Mouse (Mus musculus) lung, postnatal 0 days (tissue): Measurements from ENCODE around the gene H13. TPM values are rescaled to one million over a fixed set of nuclear protein-coding genes. Genes with fewer than 3 reads are reported as not detected.

Experiments
- ATAC-seq: fragments of 200-750 bp; cut with Nextera tagmentation; 2 replicates; pipeline ENCODE4 v1.8.0; 2017; ENCODE audit warnings: moderate library complexity
- DNase-seq: peaks from one replicate; pipeline ENCODE4 v3.0.0-alpha.2; 2016; ENCODE audit warnings: low spot score
- H3K27ac ChIP-seq: fragments of 300-500 bp; sonication (generic); 2 replicates; pipeline ENCODE4 v1.5.1; 2014; ENCODE audit warnings: antibody characterized with exemption, mild to moderate bottlenecking, low read length, mixed read lengths
- H3K27me3 ChIP-seq: fragments of 300-500 bp; sonication (generic); replicated peaks from 2 replicates; pipeline ENCODE4 v1.6.1; 2014; ENCODE audit warnings: low read length, mixed read lengths; ENCODE audit not compliant: insufficient read depth
- H3K36me3 ChIP-seq: fragments of 300-500 bp; sonication (generic); 2 replicates; pipeline ENCODE4 v1.6.1; 2014; ENCODE audit warnings: low read length, mixed read lengths; ENCODE audit not compliant: insufficient read depth
- H3K4me1 ChIP-seq: fragments of 300-500 bp; sonication (generic); 2 replicates; pipeline ENCODE4 v1.6.1; 2014; ENCODE audit warnings: antibody characterized with exemption, low read depth, low read length, mixed read lengths; ENCODE audit not compliant: insufficient read depth
- H3K4me2 ChIP-seq: fragments of 300-500 bp; sonication (generic); replicated peaks from 2 replicates; pipeline ENCODE4 v1.6.1; 2014; ENCODE audit warnings: low read depth, mild to moderate bottlenecking, low read length, moderate library complexity, mixed read lengths
- H3K4me3 ChIP-seq: fragments of 300-500 bp; sonication (generic); 2 replicates; pipeline ENCODE4 v1.5.1; 2014; ENCODE audit warnings: low read depth, low read length
- H3K9ac ChIP-seq: fragments of 300-500 bp; sonication (generic); replicated peaks from 2 replicates; pipeline ENCODE4 v1.6.1; 2014; ENCODE audit warnings: low read depth, mild to moderate bottlenecking
- H3K9me3 ChIP-seq: fragments of 300-500 bp; sonication (generic); 2 replicates; pipeline ENCODE4 v1.6.1; 2016; ENCODE audit warnings: low read length, mixed read lengths
- CTCF ChIP-seq: IDR thresholded peaks from 2 replicates; pipeline ENCODE4 v1.5.1; 2016; ENCODE audit warnings: antibody characterized with exemption, mild to moderate bottlenecking
- EP300 ChIP-seq: IDR thresholded peaks from 2 replicates; pipeline ENCODE4 v1.6.1; 2016; ENCODE audit warnings: antibody characterized with exemption, mild to moderate bottlenecking, control low read depth
- WGBS: fragments of 180-500 bp; shearing (Covaris S2); extraction: QIAGEN DNeasy Blood & Tissue Kit; methylation state at CpG from one replicate; pipeline ENCODE4 v1.1.7; 2014; 5-methylcytosine and 5-hydroxymethylcytosine counted together
- polyA plus RNA-seq: library from polyadenylated mRNA; unstranded; fragments of >200 nt; fragmentation: Nextera tagmentation; extraction: Ambion mirVana; gene quantifications from 2 replicates; pipeline ENCODE4 v1.2.1, GENCODE M21; 2015

Gene H13
- polyA plus RNA-seq, 1 experiment from 2014 or later, result 127 TPM

DNA sequence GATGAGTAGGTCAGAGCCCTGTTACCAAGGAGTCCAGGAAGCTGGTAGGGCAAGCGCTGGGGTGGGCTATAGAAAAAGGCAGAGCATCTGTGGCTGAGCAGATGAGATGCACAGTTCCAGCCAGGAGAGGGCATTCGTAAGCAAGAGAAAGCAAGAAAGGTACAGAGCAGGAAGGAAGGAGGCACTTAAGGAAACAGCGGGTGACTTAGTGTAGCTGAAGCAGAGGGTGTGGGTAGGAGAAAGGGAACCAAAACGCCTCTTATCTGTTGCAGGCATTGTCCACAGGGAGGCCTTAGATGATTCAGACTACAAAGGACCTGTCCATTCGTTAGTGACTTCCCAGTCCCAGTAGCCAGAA is 2.4 kb downstream of the H13 start:
- Histone ChIP-seq H3K9me3 (no peaks in the 10 kb centered on the region), H3K4me3 (no peak overlapping the region), H3K9ac (0 out of 2 replicates have a peak overlapping the region, but pooled peaks have one; percentile 19), H3K36me3 (peaks cover 4% of the 10 kb centered on the region; the same call in 1 of the 2 replicates), H3K27ac (no peak overlapping the region), H3K27me3 (no peaks in the 10 kb centered on the region), H3K4me2 (peak overlapping the region; percentile 88), H3K4me1 (peaks cover 27% of the 10 kb centered on the region)
- DNase-seq (peak; percentile 88), ATAC-seq (peak; percentile 71)
- WGBS, result 9% methylated on average over 5 of the region's 5 CpGs
- TF ChIP-seq EP300, result 0 out of 2 replicates have a peak, but pooled peaks have one; percentile 10
- TF ChIP-seq CTCF, result peak; percentile 77

DNA sequence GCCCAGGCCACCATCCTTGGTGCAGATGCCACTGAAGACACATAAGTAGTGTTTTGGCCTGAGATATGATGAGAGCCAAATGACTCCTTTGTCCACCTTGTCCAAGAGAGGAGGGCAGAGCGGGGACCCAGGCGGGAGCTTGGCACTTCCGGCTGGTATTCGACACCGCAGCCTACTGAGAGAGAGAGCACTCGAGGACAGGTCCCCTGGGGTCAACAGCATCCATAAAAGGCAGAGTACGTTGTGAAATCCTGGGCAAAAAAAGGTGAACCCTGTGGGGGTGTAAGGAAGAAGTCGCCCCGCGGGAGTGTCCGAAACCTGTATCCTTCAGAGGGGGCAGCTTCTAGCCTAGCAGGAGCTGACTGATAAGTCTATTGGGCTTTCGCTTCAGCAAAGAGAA is 2.9 kb downstream of the H13 start:
- WGBS, result 66% methylated on average over 12 of the region's 12 CpGs
- DNase-seq (no peak), ATAC-seq (no peak)
- Histone ChIP-seq H3K27ac (no peak overlapping the region), H3K4me2 (0 out of 2 replicates have a peak overlapping the region, but pooled peaks have one; percentile 88), H3K4me3 (no peak overlapping the region), H3K36me3 (peaks cover 4% of the 10 kb centered on the region; the same call in 1 of the 2 replicates), H3K4me1 (peaks cover 27% of the 10 kb centered on the region), H3K9me3 (no peaks in the 10 kb centered on the region), H3K9ac (0 out of 2 replicates have a peak overlapping the region, but pooled peaks have one; percentile 19), H3K27me3 (no peaks in the 10 kb centered on the region)
- no peak for TF ChIP-seq CTCF

DNA sequence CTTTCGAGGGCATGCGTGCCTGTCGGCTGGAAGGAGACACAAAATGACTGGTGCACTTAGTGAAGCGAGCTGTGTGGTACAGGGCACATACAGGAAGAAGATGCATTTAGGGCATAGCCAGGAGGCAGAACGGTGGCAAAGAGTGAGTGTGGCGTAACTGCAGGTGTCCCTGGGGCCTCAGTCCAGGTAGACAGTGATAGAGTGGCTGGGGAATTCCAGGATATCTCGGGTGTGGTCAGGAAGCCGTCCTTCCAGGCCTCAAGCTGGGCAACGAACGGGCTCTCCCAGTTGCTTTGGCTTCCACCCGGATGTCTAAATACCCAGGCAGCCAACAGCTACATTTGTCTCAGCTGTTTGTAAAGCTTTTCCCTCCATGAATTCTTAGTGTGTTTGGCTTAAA is 4.9 kb downstream of the H13 start:
- Histone ChIP-seq H3K27me3 (no peaks in the 10 kb centered on the region), H3K36me3 (peaks cover 10% of the 10 kb centered on the region; the same call in 1 of the 2 replicates), H3K27ac (no peak overlapping the region), H3K9ac (no peak overlapping the region), H3K4me2 (no peak overlapping the region), H3K9me3 (no peaks in the 10 kb centered on the region), H3K4me1 (peaks cover 27% of the 10 kb centered on the region), H3K4me3 (no peak overlapping the region)
- WGBS, result 52% methylated on average over 11 of the region's 11 CpGs
- TF ChIP-seq EP300 (no peak), CTCF (no peak)
- DNase-seq, result no peak
- ATAC-seq, result no peak

DNA sequence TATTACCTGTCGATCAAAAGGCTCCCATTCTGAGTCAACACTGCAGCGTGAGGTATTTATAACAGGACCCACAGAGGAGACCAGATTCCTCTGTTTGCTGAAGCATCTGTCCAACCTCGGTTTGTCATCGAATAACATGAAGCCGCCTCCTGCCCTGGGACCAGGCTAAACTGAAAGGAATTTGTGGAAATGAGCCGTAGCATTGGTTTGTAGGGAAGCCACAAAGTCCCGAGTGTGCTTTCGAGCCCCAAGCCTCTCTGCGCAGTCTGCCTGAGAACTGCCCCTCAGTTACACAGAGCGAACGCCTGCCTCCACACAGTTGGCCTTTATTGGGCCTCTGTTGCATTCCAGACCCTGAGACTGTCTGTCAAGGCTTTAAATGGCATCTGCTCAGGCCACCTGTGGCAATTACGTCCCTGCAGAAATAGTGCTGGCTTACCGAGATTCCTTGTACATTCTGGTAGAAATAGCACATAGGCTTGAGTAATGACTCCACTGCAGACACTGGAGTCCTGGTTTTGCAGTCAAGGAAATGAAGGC is 6.1 kb downstream of the H13 start:
- WGBS, result 87% methylated on average over 13 of the region's 13 CpGs
- Histone ChIP-seq H3K4me1 (peaks cover 27% of the 10 kb centered on the region), H3K36me3 (peaks cover 17% of the 10 kb centered on the region; the same call in 1 of the 2 replicates), H3K9ac (no peak overlapping the region), H3K27me3 (no peaks in the 10 kb centered on the region), H3K27ac (no peak overlapping the region), H3K4me3 (no peak overlapping the region), H3K9me3 (no peaks in the 10 kb centered on the region), H3K4me2 (no peak overlapping the region)
- DNase-seq, result no peak
- TF ChIP-seq EP300 (no peak), CTCF (no peak)
- no peak for ATAC-seq

DNA sequence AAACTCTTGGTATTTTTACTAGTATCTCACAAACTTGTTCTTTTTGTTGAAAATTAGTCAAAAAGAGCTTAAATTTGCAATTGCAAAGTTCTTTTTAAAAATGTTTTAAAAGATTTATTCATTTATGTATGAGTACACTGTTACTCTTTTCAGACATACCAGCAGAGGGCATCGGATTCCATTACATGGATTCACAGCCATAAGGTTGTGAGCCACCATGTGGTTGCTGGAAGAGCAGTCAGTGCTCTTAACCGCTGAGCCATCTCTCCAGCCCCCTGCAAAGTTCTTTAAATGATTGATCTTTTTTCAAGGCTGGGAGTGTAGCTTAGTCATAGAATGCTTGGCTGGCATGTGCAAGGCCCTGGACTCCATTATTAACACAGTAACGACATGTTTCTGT is 9.0 kb downstream of the H13 start:
- TF ChIP-seq EP300 (no peak), CTCF (peak; percentile 83)
- Histone ChIP-seq H3K27me3 (no peaks in the 10 kb centered on the region), H3K9ac (no peak overlapping the region), H3K4me2 (no peak overlapping the region), H3K36me3 (peaks cover 38% of the 10 kb centered on the region), H3K4me3 (no peak overlapping the region), H3K27ac (no peak overlapping the region), H3K4me1 (peaks cover 4% of the 10 kb centered on the region; the same call in 1 of the 2 replicates), H3K9me3 (no peaks in the 10 kb centered on the region)
- 48% methylated on average over 3 of the region's 3 CpGs for WGBS
- peak; percentile 60 for ATAC-seq
- peak; percentile 72 for DNase-seq

DNA sequence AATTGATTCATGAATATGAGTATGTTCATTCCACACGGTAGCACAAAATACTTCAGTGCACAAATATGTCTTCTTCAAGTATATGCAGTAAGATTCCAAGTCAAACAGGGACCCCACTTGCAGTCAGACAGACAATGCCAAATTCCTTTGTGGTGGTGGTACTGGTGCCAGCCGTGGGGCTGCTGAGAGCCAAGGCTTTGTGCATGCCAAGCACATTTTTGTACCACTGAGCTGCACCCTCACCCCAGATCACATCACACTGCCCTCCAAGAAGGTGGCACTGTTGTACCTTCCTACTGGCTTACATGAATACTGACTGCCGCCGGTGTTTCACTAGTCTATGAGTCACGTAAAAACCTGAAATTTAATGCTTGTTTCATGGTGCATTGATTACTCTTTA is 9.7 kb downstream of the H13 start:
- Histone ChIP-seq H3K36me3 (peaks cover 43% of the 10 kb centered on the region), H3K9ac (no peak overlapping the region), H3K4me2 (no peak overlapping the region), H3K27me3 (no peaks in the 10 kb centered on the region), H3K4me3 (no peak overlapping the region), H3K4me1 (peaks cover 4% of the 10 kb centered on the region; the same call in 1 of the 2 replicates), H3K27ac (no peak overlapping the region), H3K9me3 (no peaks in the 10 kb centered on the region)
- ATAC-seq (no peak), DNase-seq (no peak)
- WGBS, result 88% methylated on average over 5 of the region's 5 CpGs
- TF ChIP-seq CTCF (no peak), EP300 (no peak)
